Mouse (Mus musculus): ENCODE measurements around the gene Mycbp2.
A peak's percentile ranks its signal among the peaks of the same experiment; 100 is the strongest.

Gene Mycbp2

DNA sequence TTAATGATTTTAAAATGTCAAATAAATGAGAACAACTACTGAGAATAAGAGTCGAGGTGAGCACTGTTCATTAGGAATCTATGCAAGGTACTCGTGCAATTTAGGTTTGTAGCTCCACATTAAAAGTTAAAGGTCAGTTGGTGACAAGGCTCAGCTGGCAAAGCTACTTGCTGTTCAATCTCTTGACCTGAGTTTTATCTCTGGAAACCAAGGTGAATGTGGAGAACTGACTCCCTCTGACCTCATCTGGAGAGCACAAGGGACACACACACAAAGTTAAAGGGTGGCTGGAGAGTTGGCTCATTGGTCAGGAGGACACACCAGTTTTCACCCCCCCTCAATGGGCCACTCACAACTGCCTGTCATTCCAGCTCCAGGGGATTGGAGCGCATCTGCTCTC is 245.4 kb downstream of the Mycbp2 start:
- no peak for DNase-seq

DNA sequence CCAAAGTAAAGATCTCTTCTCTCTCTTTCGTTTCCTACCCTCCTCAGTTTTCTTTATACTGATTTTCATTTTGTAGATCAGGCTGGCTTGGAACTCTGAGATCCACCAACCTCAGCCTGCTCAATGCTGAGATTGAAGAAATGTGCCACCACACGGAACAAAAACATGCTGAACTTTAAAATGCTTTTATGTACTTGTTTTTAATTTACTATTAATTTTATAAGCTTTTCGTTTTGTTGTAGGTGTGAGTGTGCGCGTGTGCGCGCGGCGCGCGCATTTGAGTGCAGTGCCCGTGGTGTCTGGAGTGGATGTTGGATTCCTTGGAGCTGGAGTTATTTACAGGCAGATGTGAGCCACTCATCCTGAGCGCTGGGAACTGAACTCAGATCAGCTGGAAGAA is 246.3 kb downstream of the Mycbp2 start:
- DNase-seq = no peak

DNA sequence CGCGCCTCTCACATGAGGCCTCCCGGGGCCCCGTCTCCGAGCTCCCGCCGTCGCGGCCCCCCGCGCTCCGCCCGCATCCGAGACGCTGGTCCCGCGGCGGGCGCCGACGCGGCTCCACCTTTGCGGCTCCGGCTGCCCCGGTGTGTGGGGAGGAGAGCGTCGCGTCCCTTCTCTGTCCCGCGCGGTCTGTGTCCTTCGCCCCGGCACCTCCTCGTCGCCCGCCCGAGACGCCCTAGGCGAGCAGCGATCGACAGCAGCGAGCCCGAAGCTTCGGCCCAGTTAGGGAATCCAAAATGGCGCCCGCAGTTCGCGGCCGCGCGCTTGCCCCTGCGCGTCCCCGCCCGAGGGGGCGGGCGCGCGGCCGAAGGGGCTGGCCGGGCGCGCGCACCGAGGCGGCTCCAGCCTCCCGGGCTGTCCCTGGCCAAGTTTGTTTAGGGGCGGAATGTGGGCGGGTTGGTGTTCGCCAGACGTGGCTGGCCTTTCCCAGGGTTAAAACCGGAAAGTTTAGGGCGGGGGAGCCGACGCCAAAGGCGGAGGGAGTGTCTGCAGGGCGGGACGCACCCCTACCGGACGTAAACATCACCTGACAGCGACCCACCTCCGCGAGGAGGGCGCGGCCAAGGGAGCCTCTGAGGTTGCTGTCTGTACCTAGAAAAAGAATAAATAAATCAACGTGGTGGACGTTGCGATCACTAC is 247.2 kb downstream of the Mycbp2 start, which contains the start of gene Fbxl3:
TSS of gene Fbxl3 (minus strand) at position 329 of the 696 bp plus-strand sequence.
- DNase-seq = peak; percentile 97

DNA sequence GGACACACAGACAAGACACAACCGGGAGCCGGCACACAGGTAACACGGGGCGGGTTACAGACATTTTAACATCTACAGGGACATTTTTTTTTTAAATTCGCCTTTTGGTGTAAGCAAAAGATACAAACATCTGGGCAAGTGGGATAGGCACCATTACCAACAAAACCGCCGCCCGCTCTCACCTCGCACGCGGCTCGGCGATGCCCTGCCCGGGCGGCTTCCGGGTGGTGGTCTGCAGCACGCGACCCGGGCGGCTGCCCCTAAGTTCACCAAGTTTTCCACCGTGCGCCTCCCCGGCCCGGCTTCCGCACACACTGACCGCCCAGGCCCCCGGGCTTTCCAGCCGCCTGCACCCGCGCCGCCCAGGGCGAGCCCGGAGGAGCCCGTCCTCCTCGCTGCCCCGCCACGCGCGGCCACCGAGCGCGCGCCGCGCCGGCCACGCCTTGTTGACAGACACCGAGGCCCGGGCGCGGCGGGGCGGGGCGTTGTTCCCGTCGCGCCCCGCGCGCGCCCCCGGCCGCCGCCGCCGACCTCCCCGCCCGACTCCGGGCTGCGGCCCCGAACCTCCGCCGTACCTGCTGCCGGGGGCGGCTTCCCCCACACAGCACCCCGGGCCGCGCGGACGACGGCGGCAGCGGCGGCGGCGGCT is 247.9 kb downstream of the Mycbp2 start:
- peak; percentile 92 for DNase-seq

DNA sequence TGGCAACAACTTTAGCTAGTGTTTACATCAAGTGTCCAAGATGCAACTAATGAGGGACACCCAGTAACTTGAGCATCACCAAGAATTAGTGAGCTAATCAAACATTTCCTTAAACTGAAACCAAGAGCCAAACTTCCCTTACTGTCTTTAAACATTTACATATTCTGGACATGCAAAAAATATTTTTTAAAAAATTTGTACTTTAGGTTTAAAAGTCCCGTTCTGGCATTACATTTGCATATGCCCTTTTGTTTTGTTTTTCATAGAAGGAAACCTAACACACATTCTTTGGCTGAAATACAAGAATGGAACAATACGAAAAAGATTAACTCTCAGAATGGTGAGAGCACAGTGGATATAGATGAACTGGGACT is 248.4 kb downstream of the Mycbp2 start:
- no peak for DNase-seq

DNA sequence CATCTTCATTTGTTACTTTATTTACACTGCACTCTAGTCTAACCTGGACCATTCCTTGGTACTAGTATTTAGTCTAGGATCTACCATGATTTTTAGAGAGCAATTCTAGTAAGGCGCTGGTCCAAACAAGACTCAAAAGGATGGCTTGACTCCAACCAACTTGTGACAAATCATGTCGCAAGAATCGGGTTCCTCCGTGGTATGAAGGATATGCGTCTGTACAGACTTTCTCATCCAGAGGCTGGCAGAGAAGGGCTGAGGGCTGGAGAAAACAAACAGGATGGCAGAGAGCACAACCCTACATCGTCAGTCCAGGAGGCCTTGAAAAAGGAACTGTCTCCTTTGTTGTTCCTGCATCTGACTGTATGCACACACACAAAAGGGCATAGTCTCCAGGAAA is 250.0 kb downstream of the Mycbp2 start:
- DNase-seq = peak; percentile 45

DNA sequence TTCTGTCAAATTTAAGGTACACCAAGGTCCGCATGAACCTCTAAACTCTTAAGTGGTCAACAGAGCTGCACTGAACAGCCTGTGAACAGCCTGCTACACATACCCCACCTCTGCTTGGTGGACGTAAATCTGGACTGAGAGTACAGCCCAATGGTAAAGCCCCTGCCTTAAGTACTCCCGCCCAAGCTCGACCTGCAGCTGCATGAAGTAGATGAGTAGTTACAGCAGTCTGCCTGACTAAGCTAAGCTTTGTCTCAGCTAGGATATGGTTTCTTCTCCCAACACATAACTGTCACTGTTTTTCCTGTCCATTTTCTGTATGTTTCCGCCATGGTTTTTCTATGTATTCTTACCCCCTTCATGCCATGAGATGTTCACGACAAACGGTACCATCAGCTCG is 250.8 kb downstream of the Mycbp2 start:
- no peak for DNase-seq

DNA sequence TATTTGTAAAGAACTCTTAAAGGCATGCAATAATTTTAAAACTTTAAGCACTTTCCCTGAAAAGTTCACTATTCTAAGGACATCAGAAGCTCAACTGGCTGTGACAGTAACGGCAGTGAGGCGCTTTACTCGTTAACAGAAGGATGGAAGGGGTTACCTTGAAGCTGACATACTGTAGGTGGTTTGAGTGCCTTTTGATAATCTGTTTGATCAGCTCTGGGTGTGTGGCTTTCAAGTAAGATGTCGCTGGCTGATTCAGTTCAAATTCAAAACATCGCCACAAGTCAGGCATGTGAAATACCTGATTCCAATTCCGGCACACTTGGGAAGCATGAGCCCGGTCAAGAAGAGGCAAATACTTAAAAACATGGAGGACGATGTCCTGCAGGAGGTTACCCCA is 251.6 kb downstream of the Mycbp2 start:
- no peak for DNase-seq

DNA sequence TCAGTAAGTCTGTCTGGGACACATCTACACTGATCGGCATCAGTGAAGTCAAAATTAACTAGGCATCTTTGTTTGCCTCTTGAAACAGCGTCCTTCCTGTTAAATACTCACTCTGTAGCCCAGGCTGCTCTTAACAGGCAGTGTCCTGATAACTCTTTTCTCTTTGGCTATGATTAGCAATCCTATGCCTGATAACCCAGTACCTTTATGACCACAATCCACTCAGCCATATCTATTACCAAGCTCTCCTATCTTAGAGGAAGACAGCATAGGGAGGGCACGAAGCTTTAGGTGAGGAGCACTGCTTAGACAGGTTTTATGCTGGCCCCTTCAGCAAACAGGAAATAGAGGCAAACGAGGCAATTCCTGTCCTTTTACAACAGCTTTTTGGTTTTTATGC is 252.9 kb downstream of the Mycbp2 start:
- no peak for DNase-seq

DNA sequence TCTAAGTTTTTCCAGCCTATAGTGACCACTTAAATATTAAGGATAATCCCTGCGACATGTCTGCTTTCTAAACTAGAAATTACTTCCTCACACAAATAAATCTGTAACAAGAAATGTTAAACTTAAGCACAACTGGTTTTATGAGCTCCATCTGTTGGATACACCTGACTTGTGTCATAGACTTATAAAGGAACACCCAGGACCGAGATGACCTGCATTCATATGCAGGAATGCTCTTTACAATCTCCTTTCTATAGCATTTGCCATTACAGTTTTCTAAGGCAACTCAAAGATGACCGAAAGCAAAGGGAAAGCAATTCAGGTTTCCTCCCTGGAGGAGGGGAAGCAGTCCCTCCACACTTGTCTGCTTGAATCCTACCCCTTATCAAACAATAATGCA is 253.4 kb downstream of the Mycbp2 start:
- DNase-seq = no peak

DNA sequence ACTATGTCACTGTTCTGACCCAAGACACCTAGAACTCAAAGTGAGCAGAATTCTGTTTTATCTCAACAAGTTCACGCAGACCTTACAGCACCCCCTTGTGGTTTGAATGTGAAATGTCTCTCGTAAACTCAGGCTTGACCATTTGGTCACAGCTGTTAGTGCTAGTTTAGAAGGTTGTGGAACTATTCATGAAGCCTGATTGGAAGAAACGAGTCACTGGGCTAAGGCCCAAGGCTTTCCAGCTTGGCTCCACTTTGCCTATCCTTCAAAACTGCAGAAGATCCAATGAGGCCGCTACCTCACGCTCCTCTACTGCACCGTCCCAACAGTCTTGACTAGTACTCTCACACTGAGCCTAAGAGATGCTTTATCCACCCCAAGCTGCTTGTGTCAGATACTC is 258.0 kb downstream of the Mycbp2 start:
- peak; percentile 77 for DNase-seq

DNA sequence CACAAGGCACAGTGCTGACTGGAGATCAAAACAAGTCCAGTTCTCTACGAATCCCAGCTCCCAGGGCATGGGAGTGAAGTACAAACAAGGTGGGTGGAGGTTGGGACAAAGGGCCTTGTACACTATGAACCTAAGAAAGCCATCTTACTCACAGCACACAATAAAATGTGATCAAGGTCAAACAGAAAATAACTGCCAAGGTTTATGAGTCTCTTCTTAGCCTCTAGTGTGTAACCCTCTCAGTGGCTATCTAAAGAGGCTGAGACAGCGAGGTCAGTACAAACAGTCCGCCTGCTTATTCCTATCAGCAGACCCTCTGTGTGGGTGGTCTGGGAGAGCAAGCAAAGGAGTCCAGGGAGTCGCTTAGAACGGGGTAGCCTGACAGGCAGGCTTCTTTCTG is 258.8 kb downstream of the Mycbp2 start:
- DNase-seq = no peak

DNA sequence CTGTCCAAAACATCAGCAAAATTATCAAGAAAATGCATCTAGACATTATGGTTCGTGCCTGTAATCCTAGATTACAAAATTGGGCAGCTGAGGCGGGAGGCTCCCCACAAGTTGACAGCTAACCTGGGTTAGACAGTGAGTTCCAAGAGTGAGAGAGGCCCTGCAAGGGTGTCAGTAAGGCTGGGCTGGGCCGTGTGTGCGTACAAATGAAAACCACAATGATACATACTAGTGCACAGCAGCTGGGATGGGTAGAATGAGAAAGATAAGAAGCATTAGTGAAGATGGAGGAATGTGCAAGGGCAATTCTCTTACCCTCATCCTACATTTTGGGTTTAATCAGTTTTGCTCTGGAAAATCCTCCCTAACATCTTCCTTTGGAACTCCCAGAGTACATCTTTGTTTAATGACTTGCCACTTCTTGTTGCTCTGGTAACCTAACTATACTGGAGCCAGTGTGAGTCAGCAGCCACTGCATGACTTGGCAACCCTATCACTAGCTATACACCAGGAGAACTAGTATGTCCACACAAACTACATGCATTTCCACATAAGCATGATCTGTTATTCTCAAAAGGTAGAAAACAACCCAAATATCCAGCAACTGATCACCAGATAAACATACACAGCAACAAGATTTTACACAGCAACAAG is 259.8 kb downstream of the Mycbp2 start:
- DNase-seq = no peak

DNA sequence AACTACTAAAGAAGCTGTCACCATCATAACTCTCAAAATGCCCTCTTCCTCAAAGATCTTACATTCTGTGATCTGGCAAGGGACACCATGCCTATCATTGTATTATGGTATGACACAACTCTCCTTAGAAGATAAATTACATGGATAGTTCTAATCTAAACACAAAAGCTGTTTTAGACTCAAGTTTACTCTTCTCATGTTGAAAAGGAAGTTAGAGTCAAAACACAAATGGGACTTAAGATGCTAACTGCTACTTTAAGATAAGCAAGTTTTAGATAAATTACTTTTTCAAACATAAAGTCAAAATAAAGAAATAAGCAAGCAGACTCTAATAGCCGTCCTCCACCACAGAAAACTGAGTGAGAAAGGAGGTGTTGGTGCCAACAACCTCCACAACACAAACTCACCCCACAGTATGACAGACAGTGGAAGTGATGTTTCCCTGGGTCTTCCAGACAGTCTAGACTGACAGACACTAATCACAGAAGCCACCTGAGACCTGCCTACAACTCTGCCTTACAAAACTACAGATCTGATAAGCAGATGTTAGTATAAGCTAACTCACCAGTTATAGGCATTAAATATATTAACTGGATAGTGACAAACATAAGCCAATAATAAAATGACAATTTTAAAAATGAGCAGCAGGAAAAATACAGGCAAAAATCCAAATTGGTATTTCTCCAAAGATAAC is 260.6 kb downstream of the Mycbp2 start:
- DNase-seq = no peak

DNA sequence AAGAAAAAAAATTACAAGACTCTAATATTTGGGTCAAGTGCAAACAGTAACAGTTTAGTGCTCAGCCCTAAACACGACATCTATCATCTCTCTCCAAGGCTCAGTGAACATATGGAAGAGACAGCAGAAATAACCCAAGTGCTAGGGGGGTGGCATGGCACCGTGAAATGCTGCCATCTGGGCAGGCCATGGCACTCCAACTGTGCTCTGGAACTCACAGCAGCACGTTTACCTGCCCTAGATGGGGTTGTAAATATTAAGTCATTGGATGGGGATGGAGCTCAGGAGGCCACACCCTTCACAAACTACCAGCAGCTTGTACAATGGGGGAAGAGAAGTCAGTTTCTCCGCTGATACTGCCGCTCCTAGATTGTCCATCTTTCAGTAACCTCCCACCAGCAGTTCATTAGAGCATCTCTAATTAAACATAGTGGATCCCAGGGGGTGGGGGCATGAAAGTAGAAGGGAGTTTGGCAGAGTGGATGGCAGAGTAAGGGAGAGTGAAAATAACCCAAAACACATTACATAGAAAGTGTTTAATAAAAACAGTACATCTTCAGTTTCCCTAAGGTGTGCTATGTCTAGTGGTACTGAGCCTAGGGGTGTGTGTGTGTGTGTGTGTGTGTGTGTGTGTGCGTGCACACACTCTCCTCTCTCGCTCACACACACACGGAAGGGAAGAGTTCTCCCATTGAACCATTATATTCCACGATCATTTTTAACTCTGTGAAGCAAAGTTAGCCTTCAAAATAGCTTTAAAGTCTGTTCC is 267.2 kb downstream of the Mycbp2 start:
- DNase-seq = no peak

DNA sequence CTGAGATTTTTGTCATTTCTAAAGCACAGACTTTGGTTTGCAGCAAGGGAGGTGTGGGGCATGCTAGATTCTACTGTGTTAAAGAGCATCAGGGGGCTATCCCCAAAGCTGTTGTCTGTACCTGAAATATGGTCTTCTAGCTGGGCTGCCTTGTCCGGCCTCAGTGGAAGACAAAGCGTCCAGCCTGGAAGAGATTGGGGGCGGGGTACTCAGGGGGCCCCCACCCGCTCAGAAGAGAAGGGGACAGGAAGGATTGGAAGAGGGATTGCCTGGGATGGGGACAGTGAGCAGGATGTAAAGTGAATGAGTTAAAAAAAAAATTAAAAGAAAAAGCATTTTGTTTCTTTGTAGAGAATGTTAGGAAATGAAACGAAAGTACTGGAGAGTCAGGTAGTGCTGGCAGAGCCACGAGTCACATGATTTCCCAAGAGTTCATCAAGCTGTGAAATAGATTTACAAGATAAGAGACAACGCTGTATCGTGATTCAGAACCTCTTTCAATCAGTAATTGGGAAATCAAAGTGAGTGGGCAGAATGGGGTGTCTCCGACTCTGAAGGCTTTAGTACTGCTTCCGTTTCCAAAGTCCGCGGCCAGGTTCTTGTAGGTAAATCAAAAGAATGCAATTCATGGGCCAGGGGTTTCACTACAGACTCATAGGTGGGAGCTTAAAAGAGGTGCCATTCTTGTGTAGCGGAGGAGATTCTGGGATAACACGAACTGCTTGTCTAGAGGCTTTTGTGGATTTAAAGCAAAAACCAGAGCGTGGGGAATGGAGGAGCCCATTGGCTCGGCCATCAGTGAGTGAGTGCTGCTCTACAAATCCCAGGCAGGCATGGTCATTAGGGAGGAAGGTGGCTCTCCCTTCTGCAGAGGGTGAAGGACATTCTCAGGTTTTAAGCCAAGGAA is 268.4 kb downstream of the Mycbp2 start:
- no peak for DNase-seq

DNA sequence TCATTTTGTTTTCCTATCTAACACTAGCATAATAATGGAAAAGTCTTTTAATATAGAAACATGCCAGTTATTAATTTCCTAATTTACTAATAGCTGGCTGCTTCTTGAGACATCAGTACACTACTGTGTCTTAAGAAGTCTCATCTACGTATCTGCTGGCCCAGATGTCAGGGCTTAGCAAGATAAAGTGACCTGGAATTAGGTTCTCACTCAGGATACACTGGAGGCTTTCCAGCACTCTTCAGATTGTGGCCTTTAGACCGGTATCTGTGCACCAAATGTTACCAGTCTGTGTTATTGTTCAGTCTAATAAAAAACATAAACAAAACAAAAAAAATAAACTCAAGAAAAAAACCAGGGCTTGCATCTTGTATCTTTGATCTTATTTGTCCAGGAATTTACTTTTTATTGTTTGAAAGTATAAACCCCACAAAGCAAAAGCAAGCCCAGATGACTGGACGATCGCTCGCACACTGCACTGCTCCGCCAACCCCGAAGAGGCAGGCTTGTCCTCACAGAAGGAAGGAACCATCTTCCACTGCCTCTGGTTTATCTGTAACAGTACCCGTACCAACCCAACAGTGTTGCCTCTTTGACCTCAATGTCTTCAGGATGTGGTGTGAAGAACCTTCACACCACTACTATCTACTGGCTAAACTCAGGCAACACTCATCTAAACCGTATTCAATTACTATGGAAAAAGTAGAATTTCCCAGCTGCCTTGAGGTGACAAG is 269.2 kb downstream of the Mycbp2 start:
- DNase-seq = no peak

DNA sequence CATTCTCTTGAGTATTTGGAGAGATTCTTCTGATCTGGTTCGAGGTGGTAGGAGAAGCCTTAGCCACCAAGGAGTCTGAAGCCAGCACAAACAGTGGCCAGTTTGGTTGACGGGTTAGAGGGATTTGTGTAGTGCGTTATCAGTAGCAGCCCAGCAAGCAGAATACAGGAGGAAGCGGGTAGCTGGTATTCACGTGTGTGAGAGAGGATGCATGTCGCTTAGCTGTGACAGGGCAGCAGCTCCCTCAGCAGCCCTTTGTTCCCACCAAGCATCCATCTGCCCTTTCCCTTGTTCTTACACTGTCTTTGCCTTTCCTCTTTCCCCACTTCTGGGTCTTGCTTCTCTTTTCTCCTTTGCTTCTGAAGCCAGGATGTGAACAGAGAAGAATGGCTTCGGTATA is 271.4 kb downstream of the Mycbp2 start:
- no peak for DNase-seq

DNA sequence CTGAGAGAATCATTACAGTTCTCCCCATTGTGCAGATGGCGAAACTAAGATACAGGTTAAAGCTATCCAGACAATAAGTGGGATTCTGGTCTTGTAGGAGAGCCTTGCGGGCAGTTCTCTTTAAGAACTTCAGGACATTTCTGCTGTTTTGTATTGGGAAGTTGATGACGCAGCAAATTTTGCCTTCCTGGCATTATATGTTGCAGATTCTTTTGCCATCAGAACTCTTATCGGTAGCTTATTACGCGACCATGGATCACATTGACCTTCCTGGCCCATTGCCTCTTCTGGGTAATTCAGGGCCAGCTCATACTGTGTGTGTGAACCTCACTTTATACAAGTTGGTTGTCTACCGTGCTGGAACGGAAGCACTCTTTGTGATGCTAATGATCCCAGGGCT is 272.8 kb downstream of the Mycbp2 start:
- no peak for DNase-seq

DNA sequence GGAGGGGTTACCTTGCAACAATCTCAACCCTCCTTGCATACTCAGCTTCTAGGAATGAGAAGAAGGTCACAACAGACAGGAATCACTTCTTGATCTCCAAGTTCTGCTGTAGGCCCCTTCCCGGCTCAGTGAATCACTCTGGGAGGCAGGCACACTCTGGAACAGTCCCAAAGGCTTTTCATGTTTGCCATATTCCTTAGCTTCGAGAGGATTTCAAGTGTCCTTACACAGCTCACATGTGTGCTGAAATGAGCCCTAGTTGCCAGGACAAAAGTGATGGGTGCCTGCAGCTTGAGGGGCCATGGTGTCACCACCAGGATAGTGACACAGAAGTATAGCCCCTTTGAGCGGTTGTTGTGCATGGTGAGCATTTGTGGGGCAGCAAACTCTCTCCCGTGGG is 273.9 kb downstream of the Mycbp2 start:
- peak; percentile 27 for DNase-seq

DNA sequence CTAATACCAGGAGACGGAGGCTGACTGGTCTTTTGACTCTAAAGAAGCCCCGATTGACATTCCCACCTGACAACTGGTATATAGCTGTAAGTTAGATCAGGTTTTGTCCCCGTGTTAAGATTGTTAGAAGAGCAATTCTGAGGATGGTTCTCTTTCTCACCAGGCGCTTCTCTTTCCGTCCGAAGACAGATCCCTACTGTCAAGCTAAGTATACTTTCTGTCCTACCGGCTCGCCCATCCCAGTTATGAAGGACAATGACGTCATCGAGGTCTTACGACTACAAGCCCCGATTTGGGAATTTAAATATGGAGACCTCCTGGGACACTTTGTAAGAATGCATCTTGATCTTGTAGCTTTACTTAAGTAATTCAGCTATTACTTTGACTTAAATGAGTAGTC is 275.1 kb downstream of the Mycbp2 start:
- no peak for DNase-seq

All from lung, postnatal 10 days (tissue).